Mouse (Mus musculus): ENCODE measurements around the gene Gm12216.
A peak's percentile ranks its signal among the peaks of the same experiment; 100 is the strongest.

DNA sequence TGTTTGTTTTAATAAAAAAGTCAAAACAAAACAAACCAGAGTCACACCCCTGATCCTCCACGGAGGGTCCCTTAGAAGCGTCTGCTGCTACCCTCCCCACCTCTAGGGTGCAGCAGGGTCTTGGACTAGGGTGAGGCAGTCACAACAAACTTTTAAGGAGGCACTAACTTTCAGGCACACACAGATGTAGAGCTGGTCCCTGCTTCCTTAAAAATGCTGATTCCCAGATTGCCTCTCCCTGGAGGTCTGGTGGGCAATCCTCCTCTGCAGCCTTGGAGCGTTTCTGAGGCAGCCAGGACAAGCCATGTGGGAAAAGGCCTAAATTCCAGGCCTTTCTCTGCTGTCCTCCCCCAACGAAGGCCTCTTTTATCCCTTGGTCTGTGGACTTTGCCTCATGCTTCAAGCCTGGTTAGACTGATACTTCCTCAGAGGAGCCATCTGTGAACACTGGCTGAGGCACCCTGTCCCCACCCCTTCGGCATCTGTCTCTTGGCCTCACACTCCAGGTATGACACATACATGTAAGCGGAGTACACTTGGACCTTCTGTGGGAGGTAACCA, 100.2 kb downstream of the Gm12216 start:
- TF ChIP-seq TCF12 (IDR thresholded peaks at IDR 0.05; ENCODE audit: low read depth, low read length) (no peak), CTCF (IDR thresholded peaks at IDR 0.05 in 2 of 3, conservative IDR thresholded peaks at IDR 0.05 in 1 of 3; ENCODE audit: control insufficient read depth in 1 of 3, insufficient read depth in 1 of 3, low read depth in 2 of 3, low read length in 3 of 3, poor library complexity in 1 of 3, severe bottlenecking in 1 of 3) (peak in 2 of 3 experiments; percentile 21 to 24; a peak in 2 of 6 replicates), HCFC1 (IDR thresholded peaks at IDR 0.05; ENCODE audit: low read depth, low read length) (no peak), NELFE (IDR thresholded peaks at IDR 0.05; ENCODE audit: low read depth, low read length) (no peak), POLR2A (IDR thresholded peaks at IDR 0.05; ENCODE audit: control insufficient read depth in 1 of 2, insufficient read depth in 1 of 2, low read depth in 1 of 2, low read length in 2 of 2, poor library complexity in 1 of 2) (no peak), MXI1 (IDR thresholded peaks at IDR 0.05; ENCODE audit: low read depth, low read length) (no peak), EP300 (IDR thresholded peaks at IDR 0.05; ENCODE audit: low read depth in 1 of 2, low read length in 2 of 2) (no peak), GABPA (IDR thresholded peaks at IDR 0.05; ENCODE audit: low read depth, low read length) (no peak), SIN3A (IDR thresholded peaks at IDR 0.05; ENCODE audit: low read length) (no peak), MAX (IDR thresholded peaks at IDR 0.05; ENCODE audit: low read length) (no peak), POLR2AphosphoS5 (IDR thresholded peaks at IDR 0.05; ENCODE audit: borderline replicate concordance, low read depth, low read length) (no peak)
